8 mouse cellular contexts compared by ENCODE assay signal in the genomic region with DNA sequence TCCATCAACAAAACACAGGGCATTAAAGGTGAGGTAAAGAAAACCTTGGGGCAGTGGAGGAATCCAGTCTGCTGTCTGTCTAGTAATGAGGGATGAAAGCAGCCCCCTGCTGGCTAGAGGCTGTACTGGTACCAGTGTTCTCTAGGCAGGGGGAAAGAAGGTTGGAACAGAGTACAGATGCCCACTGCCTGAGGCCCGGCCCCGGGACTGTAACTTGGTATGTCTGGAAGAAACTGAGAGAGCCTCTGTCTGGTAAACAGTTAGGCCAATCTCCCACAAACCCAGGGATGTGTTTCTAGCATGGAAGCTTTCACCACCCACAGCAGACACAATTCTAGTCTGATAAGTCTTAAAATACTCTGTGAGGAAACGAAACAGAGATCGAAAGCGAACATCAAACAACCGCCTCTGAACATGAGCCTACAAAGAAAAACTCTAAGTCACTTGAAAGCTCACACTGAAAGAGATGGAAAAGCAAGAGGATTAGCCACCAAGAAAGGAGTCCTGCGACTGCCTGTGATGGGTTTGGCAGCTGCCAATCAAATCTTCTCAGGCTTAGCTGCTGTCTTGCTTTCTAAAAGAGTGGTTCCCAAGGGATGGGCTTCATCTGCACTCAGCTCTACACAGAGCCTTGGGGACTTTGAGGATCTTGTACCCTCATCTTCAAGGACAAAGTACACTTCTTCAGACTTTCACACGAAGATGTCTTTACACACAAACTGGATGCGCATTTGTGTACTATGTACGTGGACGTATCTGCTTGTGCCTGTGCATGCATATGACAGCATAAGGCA.
DNase-seq lines count a peak whose midpoint lies in the region; ATAC-seq lines count a peak whose summit lies in the region.

No protein-coding gene starts in this region.

- 0 out of 2 replicates have a peak overlapping the region, but pooled peaks have one; percentile 17 for H3K4me3 ChIP-seq in heart, embryonic 13.5 days
- no peak overlapping the region for H3K4me3 ChIP-seq in kidney, embryonic 15.5 days (replicated peaks)
- H3K4me3 ChIP-seq in midbrain, embryonic 11.5 days (ENCODE audit: low read depth, low read length), result no peak overlapping the region

- WGBS in heart, embryonic 13.5 days, result 55% methylated on average over 11 of the region's 11 CpGs
- 80% methylated on average over 11 of the region's 11 CpGs for WGBS in kidney, embryonic 15.5 days
- 40% methylated on average over 11 of the region's 11 CpGs for WGBS in midbrain, embryonic 11.5 days

- H3K27ac ChIP-seq in heart, embryonic 13.5 days (replicated peaks), result peak overlapping the region; percentile 61
- H3K27ac ChIP-seq in kidney, embryonic 15.5 days, result no peak overlapping the region
- no peak overlapping the region for H3K27ac ChIP-seq in midbrain, embryonic 11.5 days (ENCODE audit: low read depth, low read length)

- H3K27me3 ChIP-seq in heart, embryonic 13.5 days (replicated peaks), result no peaks in the 10 kb centered on the region
- H3K27me3 ChIP-seq in kidney, embryonic 15.5 days, result no peaks in the 10 kb centered on the region
- H3K27me3 ChIP-seq in midbrain, embryonic 11.5 days (ENCODE audit: control insufficient read depth, insufficient read depth, low read length), result no peaks in the 10 kb centered on the region

- H3K36me3 ChIP-seq in heart, embryonic 13.5 days, result no peaks in the 10 kb centered on the region
- no peaks in the 10 kb centered on the region for H3K36me3 ChIP-seq in kidney, embryonic 15.5 days
- no peaks in the 10 kb centered on the region for H3K36me3 ChIP-seq in midbrain, embryonic 11.5 days (ENCODE audit: control insufficient read depth, insufficient read depth, low read length)

- H3K9ac ChIP-seq in heart, embryonic 13.5 days, result no peak overlapping the region
- H3K9ac ChIP-seq in kidney, embryonic 15.5 days, result no peak overlapping the region
- H3K9ac ChIP-seq in midbrain, embryonic 11.5 days (ENCODE audit: low read length), result no peak overlapping the region

- peak overlapping the region; percentile 35 for H3K4me2 ChIP-seq in heart, embryonic 13.5 days
- H3K4me2 ChIP-seq in kidney, embryonic 15.5 days, result no peak overlapping the region
- peak overlapping the region; percentile 23; the same call in 1 of the 2 replicates for H3K4me2 ChIP-seq in midbrain, embryonic 11.5 days

- ATAC-seq in common myeloid progenitor, adult 5-6 weeks (replicated peaks; ENCODE audit: low read depth, poor library complexity, severe bottlenecking), result peak; percentile 95
- ATAC-seq in heart, embryonic 13.5 days (ENCODE audit: extremely low read depth, insufficient number of reproducible peaks, low FRiP score, low TSS enrichment), result no peak; the same call in 1 of the 2 replicates
- 0 out of 2 replicates have a peak, but pooled peaks have one; percentile 53 for ATAC-seq in kidney, embryonic 15.5 days (replicated peaks; ENCODE audit: low FRiP score)
- ATAC-seq in midbrain, embryonic 11.5 days (ENCODE audit: low FRiP score), result peak; percentile 88

- no peaks in the 10 kb centered on the region for H3K9me3 ChIP-seq in heart, embryonic 13.5 days
- H3K9me3 ChIP-seq in kidney, embryonic 15.5 days (replicated peaks), result no peaks in the 10 kb centered on the region
- H3K9me3 ChIP-seq in midbrain, embryonic 11.5 days (ENCODE audit: control insufficient read depth, low read length), result no peaks in the 10 kb centered on the region

- peaks cover 36% of the 10 kb centered on the region for H3K4me1 ChIP-seq in heart, embryonic 13.5 days
- H3K4me1 ChIP-seq in kidney, embryonic 15.5 days, result peaks cover 20% of the 10 kb centered on the region
- H3K4me1 ChIP-seq in midbrain, embryonic 11.5 days (ENCODE audit: control insufficient read depth, insufficient read depth, low read length), result peaks cover 15% of the 10 kb centered on the region

- peak; percentile 42 for DNase-seq in right cerebral cortex, adult 18-20 months
- DNase-seq in right cerebral cortex, postnatal 36 days (ENCODE audit: low spot score in 2 of 2), result no peak
- DNase-seq in midbrain, embryonic 11.5 days (ENCODE audit: low spot score, missing footprints), result peak; percentile 87
- no peak for DNase-seq in ovary, adult 18-20 months (ENCODE audit: low spot score)
- DNase-seq in spleen, postnatal 14 days (ENCODE audit: low spot score in 2 of 2), result no peak

Comparison
In these comparisons a context has a peak if more than half of its experiments do, and no peak if none do; other contexts are left out.
1. DNase-seq: peak in right cerebral cortex, adult 18-20 months (single experiment) and midbrain, embryonic 11.5 days (single experiment); none in right cerebral cortex, postnatal 36 days (0 of 2), ovary, adult 18-20 months (single experiment) and spleen, postnatal 14 days (0 of 2).